Mouse (Mus musculus) erythroblast, adult 5-6 weeks (primary cell): ENCODE results near the gene Zbtb20. TPM values are rescaled to one million over a fixed set of nuclear protein-coding genes. Genes with fewer than 3 reads are reported as not detected.

Source experiments
- ATAC-seq: replicated peaks from 2 replicates; pipeline ENCODE4 v1.8.0; 2016; ENCODE audit warnings: moderate number of reproducible peaks, mild to moderate bottlenecking, moderate TSS enrichment, inconsistent platforms; ENCODE audit not compliant: poor library complexity, low FRiP score, severe bottlenecking
- total RNA-seq, 2 experiments: library from RNA; stranded (forward) in 1 of 2; stranded (reverse) in 1 of 2; fragments of 150-400 nt in 1 of 2; fragments of 200-764, 138-1000 nt in 1 of 2; gene quantifications; 2 replicates each; pipeline versions ENCODE4 v1.2.3 to v1.2.4; 2015 to 2017; ENCODE audit warnings: low replicate concordance in 2 of 2

Zbtb20 gene
- total RNA-seq, 2 experiments from 2014 or later = 2.5 to 3.3 TPM

GRCm38 (mm10) chr16:43409910-43410612, 534.4 kb downstream of the Zbtb20 start:
- ATAC-seq = no peak

- no peak for ATAC-seq
Measured at GRCm38 (mm10) chr16:43410613-43410974, 534.9 kb downstream of the Zbtb20 start.

- ATAC-seq = no peak
Measured at GRCm38 (mm10) chr16:43415864-43416263, 540.2 kb downstream of the Zbtb20 start.

- ATAC-seq = no peak
Measured at GRCm38 (mm10) chr16:43419923-43420322, 544.2 kb downstream of the Zbtb20 start.

GRCm38 (mm10) chr16:43428955-43429354, 553.3 kb downstream of the Zbtb20 start:
- ATAC-seq = no peak

GRCm38 (mm10) chr16:43430030-43430429, 554.3 kb downstream of the Zbtb20 start:
- ATAC-seq = no peak

GRCm38 (mm10) chr16:43431514-43432371, 556.1 kb downstream of the Zbtb20 start:
- no peak for ATAC-seq

GRCm38 (mm10) chr16:43434941-43435340, 559.3 kb downstream of the Zbtb20 start:
- ATAC-seq = no peak

- no peak for ATAC-seq
Measured at GRCm38 (mm10) chr16:43438878-43439371, 563.2 kb downstream of the Zbtb20 start.

- ATAC-seq = no peak
Measured at GRCm38 (mm10) chr16:43441392-43441791, 565.7 kb downstream of the Zbtb20 start.

- ATAC-seq = no peak
Measured at GRCm38 (mm10) chr16:43443034-43443433, 567.4 kb downstream of the Zbtb20 start.

- ATAC-seq = no peak
Measured at GRCm38 (mm10) chr16:43448141-43448981, 572.7 kb downstream of the Zbtb20 start.

GRCm38 (mm10) chr16:43454370-43454934, 578.8 kb downstream of the Zbtb20 start:
- ATAC-seq = no peak

GRCm38 (mm10) chr16:43456446-43457172, 580.9 kb downstream of the Zbtb20 start:
- no peak for ATAC-seq

GRCm38 (mm10) chr16:43457814-43458213, 582.1 kb downstream of the Zbtb20 start:
- ATAC-seq = no peak

- no peak for ATAC-seq
Measured at GRCm38 (mm10) chr16:43458726-43459223, 583.1 kb downstream of the Zbtb20 start.

GRCm38 (mm10) chr16:43461745-43462378, 586.2 kb downstream of the Zbtb20 start:
- ATAC-seq = no peak
